Mouse (Mus musculus): ENCODE measurements at regions not wholly inside any gene's neighbourhood (a gene's known extent, or its start where the extent isn't known, plus 50 kb on each side); places are given as distances from the start of the nearest gene placed in this dataset.

- WGBS = 94% methylated on average over 2 of the region's 2 CpGs
- no peak for ATAC-seq (replicated peaks)
- Histone ChIP-seq H3K36me3 (no peaks in the 10 kb centered on the region), H3K27ac (replicated peaks) (no peak overlapping the region), H3K27me3 (no peaks in the 10 kb centered on the region), H3K9me3 (no peaks in the 10 kb centered on the region), H3K4me3 (no peak overlapping the region), H3K4me2 (replicated peaks) (no peak overlapping the region), H3K9ac (replicated peaks) (no peak overlapping the region), H3K4me1 (no peaks in the 10 kb centered on the region)
Measured at GRCm38 (mm10) chr15:69253698-69254097, 2753.0 kb upstream of the Lrrc6 start.

DNA sequence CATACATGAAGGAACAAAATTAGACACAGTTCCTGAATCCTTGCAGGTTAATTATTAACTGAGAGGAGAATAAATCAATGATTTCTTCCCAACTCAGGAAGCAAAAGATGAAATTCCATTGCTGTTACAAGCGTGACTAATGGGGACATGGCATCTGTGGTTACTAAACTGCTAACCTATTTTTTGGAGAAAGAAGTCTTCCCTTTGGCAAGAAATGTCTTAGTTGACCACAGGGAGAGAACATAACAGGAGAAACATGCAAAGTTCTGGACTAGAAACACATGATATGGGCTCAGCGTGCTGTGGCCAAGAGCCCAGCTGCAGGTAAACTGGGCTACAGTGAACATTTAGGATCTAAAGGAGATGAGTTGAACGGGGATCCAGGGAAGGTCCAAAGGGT lies 2751.4 kb upstream of the Lrrc6 start:
- no peak overlapping the region for H3K27ac ChIP-seq (replicated peaks)
- WGBS = 91% methylated on average over 3 of the region's 3 CpGs
- H3K4me3 ChIP-seq = no peak overlapping the region
- H3K4me1 ChIP-seq = peaks cover under 1% of the 10 kb centered on the region; the same call in 1 of the 2 replicates
- H3K27me3 ChIP-seq = no peaks in the 10 kb centered on the region
- ATAC-seq (replicated peaks) = no peak
- H3K4me2 ChIP-seq (replicated peaks) = no peak overlapping the region
- H3K36me3 ChIP-seq = no peaks in the 10 kb centered on the region
- H3K9me3 ChIP-seq = no peaks in the 10 kb centered on the region
- no peak overlapping the region for H3K9ac ChIP-seq (replicated peaks)

DNA sequence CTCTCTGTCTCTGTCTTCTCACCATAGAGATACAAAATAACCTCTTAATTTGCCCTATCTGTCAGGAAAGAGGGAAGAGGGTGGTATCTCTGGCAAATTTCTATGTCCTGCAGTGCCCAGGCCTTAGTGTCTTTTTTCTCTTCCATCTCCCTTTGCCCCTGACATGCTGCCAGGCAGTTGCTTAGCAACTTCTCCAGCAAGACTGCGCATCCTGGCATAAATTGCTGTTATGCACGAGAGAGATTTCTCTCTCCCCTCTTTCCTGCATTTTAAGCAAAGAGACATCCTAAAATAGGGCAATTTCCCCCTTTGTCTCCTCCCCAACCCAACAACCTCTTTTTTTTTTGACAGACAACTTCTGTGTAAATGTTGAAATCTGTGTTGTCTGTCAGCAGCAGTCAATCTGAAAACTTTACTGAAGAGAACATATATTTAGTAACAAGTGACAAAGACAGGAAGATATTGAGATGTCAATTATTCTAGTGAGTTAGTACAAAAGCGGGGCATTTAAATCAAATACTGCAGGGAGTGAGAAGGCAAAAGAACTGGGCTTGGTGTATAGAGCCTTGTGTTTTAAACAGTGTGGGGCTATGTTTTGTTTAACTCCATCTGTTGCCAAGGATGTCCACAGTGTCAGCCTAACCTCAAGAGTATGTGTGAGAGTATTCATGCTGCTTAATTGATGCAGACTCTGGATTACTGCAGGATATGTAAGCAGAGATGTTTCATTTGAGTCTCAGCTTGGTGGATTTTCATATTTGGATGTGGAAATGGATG lies 2745.7 kb upstream of the Lrrc6 start:
- WGBS = 15% methylated on average over 3 of the region's 3 CpGs
- Histone ChIP-seq H3K27ac (replicated peaks) (peak overlapping the region; percentile 70), H3K9ac (replicated peaks) (no peak overlapping the region), H3K4me2 (replicated peaks) (0 out of 2 replicates have a peak overlapping the region, but pooled peaks have one; percentile 6), H3K4me3 (no peak overlapping the region), H3K9me3 (no peaks in the 10 kb centered on the region), H3K36me3 (no peaks in the 10 kb centered on the region), H3K27me3 (no peaks in the 10 kb centered on the region), H3K4me1 (peaks cover 15% of the 10 kb centered on the region)
- peak; percentile 88 for ATAC-seq (replicated peaks)

GRCm38 (mm10) chr15:69235271-69235670 lies 2734.6 kb upstream of the Lrrc6 start:
- no peak overlapping the region for H3K4me2 ChIP-seq (replicated peaks)
- no peaks in the 10 kb centered on the region for H3K27me3 ChIP-seq
- H3K4me3 ChIP-seq = no peak overlapping the region
- no peaks in the 10 kb centered on the region for H3K36me3 ChIP-seq
- 86% methylated on average over 1 of the region's 1 CpGs for WGBS
- no peaks in the 10 kb centered on the region for H3K4me1 ChIP-seq
- no peak overlapping the region for H3K27ac ChIP-seq (replicated peaks)
- no peak for ATAC-seq (replicated peaks)
- H3K9ac ChIP-seq (replicated peaks) = no peak overlapping the region
- H3K9me3 ChIP-seq = no peaks in the 10 kb centered on the region

DNA sequence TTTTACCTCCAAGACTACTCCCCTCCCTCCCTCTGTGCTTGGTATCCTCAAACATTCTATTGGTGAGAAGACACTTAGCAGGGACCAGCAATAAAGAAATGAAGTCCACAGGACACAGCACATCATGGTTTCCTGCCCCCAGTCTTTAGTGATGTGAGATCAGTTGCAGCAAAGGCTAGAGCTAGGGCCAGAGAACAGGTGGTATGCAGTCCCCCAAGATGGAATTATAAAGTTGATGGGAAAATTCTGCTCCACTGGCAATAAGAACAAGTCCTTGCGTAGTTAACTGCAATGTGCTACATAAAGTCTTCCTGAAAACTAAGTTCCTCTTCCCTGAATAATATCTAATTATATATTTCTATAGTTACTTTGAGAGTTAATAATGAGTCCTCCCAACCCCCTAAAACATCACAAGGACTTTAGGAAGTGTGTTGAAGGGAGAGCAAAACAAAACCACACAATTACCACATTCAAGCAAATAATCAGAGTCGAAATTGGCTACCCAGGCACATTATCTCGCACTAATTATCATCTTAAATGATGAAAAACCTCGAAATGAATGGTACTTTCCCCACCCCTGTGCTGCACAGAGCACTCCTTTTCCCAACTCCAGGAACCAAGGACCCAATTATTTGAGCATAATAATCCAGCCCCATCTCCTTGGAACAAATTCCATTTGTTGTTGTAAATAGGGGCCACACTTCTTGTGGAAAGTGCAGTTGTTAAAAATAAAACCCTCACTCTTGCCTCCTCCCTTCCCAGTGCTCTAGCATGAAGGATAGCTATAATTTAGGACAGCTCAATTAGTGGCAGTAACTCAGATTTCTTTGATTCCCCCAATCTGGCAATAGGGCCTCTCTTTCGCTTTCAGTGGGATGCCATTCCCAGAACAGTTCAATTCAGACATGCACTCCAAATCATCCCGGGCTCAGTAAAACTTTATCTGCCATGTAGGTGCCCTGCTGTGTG lies 2724.2 kb upstream of the Lrrc6 start:
- no peak overlapping the region for H3K4me3 ChIP-seq
- no peak overlapping the region for H3K9ac ChIP-seq (replicated peaks)
- 0 out of 2 replicates have a peak overlapping the region, but pooled peaks have one; percentile 21 for H3K27ac ChIP-seq (replicated peaks)
- H3K36me3 ChIP-seq = no peaks in the 10 kb centered on the region
- no peak overlapping the region for H3K4me2 ChIP-seq (replicated peaks)
- no peaks in the 10 kb centered on the region for H3K27me3 ChIP-seq
- peak; percentile 91 for ATAC-seq (replicated peaks)
- 4% methylated on average over 6 of the region's 6 CpGs for WGBS
- peaks cover 12% of the 10 kb centered on the region for H3K4me1 ChIP-seq
- no peaks in the 10 kb centered on the region for H3K9me3 ChIP-seq

- Histone ChIP-seq H3K4me1 (peaks cover 12% of the 10 kb centered on the region), H3K4me3 (no peak overlapping the region), H3K4me2 (replicated peaks) (no peak overlapping the region), H3K9me3 (no peaks in the 10 kb centered on the region), H3K27me3 (no peaks in the 10 kb centered on the region), H3K9ac (replicated peaks) (no peak overlapping the region), H3K36me3 (no peaks in the 10 kb centered on the region), H3K27ac (replicated peaks) (no peak overlapping the region)
- ATAC-seq (replicated peaks) = no peak
Measured at GRCm38 (mm10) chr15:69223411-69223810, 2722.7 kb upstream of the Lrrc6 start.

DNA sequence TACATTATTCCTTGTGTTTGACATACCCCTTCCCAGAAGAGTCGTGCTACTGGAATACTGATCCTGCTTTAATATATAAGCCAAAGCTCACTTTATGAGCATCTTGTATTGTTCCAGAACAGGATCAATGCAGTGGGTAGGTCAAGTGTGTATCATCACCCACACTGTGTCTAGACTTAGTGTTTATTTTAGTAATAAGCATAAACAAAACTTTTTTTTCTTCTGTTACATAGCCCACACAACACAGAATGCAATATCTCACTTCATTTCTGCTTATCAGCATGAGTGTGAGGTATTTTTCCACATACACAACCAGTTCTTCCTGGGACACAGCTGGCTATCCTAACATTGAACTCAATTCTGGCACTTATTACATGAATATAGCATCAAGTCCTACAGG lies 2721.7 kb upstream of the Lrrc6 start:
- Histone ChIP-seq H3K9ac (replicated peaks) (no peak overlapping the region), H3K36me3 (no peaks in the 10 kb centered on the region), H3K4me2 (replicated peaks) (no peak overlapping the region), H3K9me3 (no peaks in the 10 kb centered on the region), H3K27ac (replicated peaks) (no peak overlapping the region), H3K4me1 (peaks cover 12% of the 10 kb centered on the region), H3K4me3 (no peak overlapping the region), H3K27me3 (no peaks in the 10 kb centered on the region)
- ATAC-seq (replicated peaks) = no peak
- WGBS = 87% methylated on average over 1 of the region's 1 CpGs
